Mouse (Mus musculus): ENCODE measurements around the gene Zcchc12.

Zcchc12 gene

GRCm38 (mm10) chrX:36195736-36196525 lies at the start of gene Zcchc12:
Zcchc12 (plus strand) TSS chrX:36195904.
- no peak for DNase-seq (ENCODE audit: extremely low read depth, insufficient read length, low spot score)

- DNase-seq (ENCODE audit: extremely low read depth, insufficient read length, low spot score) = no peak
Observed at GRCm38 (mm10) chrX:36146746-36147145, 49.0 kb upstream of the Zcchc12 start.

GRCm38 (mm10) chrX:36150100-36150499 lies 45.6 kb upstream of the Zcchc12 start:
- DNase-seq (ENCODE audit: extremely low read depth, insufficient read length, low spot score) = no peak

- DNase-seq (ENCODE audit: extremely low read depth, insufficient read length, low spot score) = no peak
Observed at GRCm38 (mm10) chrX:36156677-36157076, 39.0 kb upstream of the Zcchc12 start.

GRCm38 (mm10) chrX:36161567-36161966 lies 34.1 kb upstream of the Zcchc12 start:
- no peak for DNase-seq (ENCODE audit: extremely low read depth, insufficient read length, low spot score)

GRCm38 (mm10) chrX:36183625-36184024 lies 12.1 kb upstream of the Zcchc12 start:
- no peak for DNase-seq (ENCODE audit: extremely low read depth, insufficient read length, low spot score)

GRCm38 (mm10) chrX:36186036-36186435 lies 9.7 kb upstream of the Zcchc12 start:
- no peak for DNase-seq (ENCODE audit: extremely low read depth, insufficient read length, low spot score)

- no peak for DNase-seq (ENCODE audit: extremely low read depth, insufficient read length, low spot score)
Observed at GRCm38 (mm10) chrX:36186443-36186842, 9.3 kb upstream of the Zcchc12 start.

GRCm38 (mm10) chrX:36193951-36194350 lies 1.8 kb upstream of the Zcchc12 start:
- no peak for DNase-seq (ENCODE audit: extremely low read depth, insufficient read length, low spot score)

GRCm38 (mm10) chrX:36209554-36209953 lies 13.8 kb downstream of the Zcchc12 start:
- DNase-seq (ENCODE audit: extremely low read depth, insufficient read length, low spot score) = no peak

- no peak for DNase-seq (ENCODE audit: extremely low read depth, insufficient read length, low spot score)
Observed at GRCm38 (mm10) chrX:36211216-36211615, 15.5 kb downstream of the Zcchc12 start.

- no peak for DNase-seq (ENCODE audit: extremely low read depth, insufficient read length, low spot score)
Observed at GRCm38 (mm10) chrX:36221366-36221765, 25.7 kb downstream of the Zcchc12 start.

GRCm38 (mm10) chrX:36225777-36226176 lies 30.1 kb downstream of the Zcchc12 start:
- no peak for DNase-seq (ENCODE audit: extremely low read depth, insufficient read length, low spot score)

- DNase-seq (ENCODE audit: extremely low read depth, insufficient read length, low spot score) = no peak
Observed at GRCm38 (mm10) chrX:36226577-36226976, 30.9 kb downstream of the Zcchc12 start.

GRCm38 (mm10) chrX:36228861-36229260 lies 33.2 kb downstream of the Zcchc12 start:
- DNase-seq (ENCODE audit: extremely low read depth, insufficient read length, low spot score) = no peak

- no peak for DNase-seq (ENCODE audit: extremely low read depth, insufficient read length, low spot score)
Observed at GRCm38 (mm10) chrX:36229273-36229672, 33.6 kb downstream of the Zcchc12 start.

- DNase-seq (ENCODE audit: extremely low read depth, insufficient read length, low spot score) = no peak
Observed at GRCm38 (mm10) chrX:36235652-36236051, 39.9 kb downstream of the Zcchc12 start.

All from 3134 (cell line).